Mouse (Mus musculus): ENCODE measurements around the gene Tcea3. TPM values are rescaled to one million over a fixed set of nuclear protein-coding genes. Genes with fewer than 3 reads are reported as not detected.
A peak's percentile ranks its signal among the peaks of the same experiment; 100 is the strongest.

Tcea3 gene
- 1 to 10 TPM; 1.7 to 2.2 (median 1.9) TPM for total RNA-seq (2022)

GRCm38 (mm10) chr4:136247729-136248463 is at the start of gene Tcea3:
TSS of gene Tcea3 (plus strand) at chr4:136247729.
- no peak for DNase-seq

- no peak for DNase-seq
Measured at GRCm38 (mm10) chr4:136198846-136199245, 48.7 kb upstream of the Tcea3 start.

GRCm38 (mm10) chr4:136199562-136200292 is 47.8 kb upstream of the Tcea3 start:
- DNase-seq: no peak

- no peak for DNase-seq
Measured at GRCm38 (mm10) chr4:136202509-136202908, 45.0 kb upstream of the Tcea3 start.

- DNase-seq: no peak
Measured at GRCm38 (mm10) chr4:136204775-136205174, 42.8 kb upstream of the Tcea3 start.

GRCm38 (mm10) chr4:136206033-136206893 is 41.3 kb upstream of the Tcea3 start, which contains the start of gene Asap3:
TSS of gene Asap3 (plus strand) at chr4:136206365.
- DNase-seq: peak; percentile 93

GRCm38 (mm10) chr4:136206943-136207342 is 40.6 kb upstream of the Tcea3 start:
- no peak for DNase-seq

- DNase-seq: no peak
Measured at GRCm38 (mm10) chr4:136210931-136211330, 36.6 kb upstream of the Tcea3 start.

GRCm38 (mm10) chr4:136213629-136214028 is 33.9 kb upstream of the Tcea3 start:
- peak; percentile 33 for DNase-seq

GRCm38 (mm10) chr4:136214828-136215227 is 32.7 kb upstream of the Tcea3 start:
- no peak for DNase-seq

- no peak for DNase-seq
Measured at GRCm38 (mm10) chr4:136215576-136215975, 32.0 kb upstream of the Tcea3 start.

GRCm38 (mm10) chr4:136217063-136217462 is 30.5 kb upstream of the Tcea3 start:
- DNase-seq: no peak

GRCm38 (mm10) chr4:136218595-136219214 is 28.8 kb upstream of the Tcea3 start:
- no peak for DNase-seq

GRCm38 (mm10) chr4:136220133-136220775 is 27.3 kb upstream of the Tcea3 start:
- DNase-seq: no peak

- DNase-seq: no peak
Measured at GRCm38 (mm10) chr4:136223549-136224239, 23.8 kb upstream of the Tcea3 start.

- no peak for DNase-seq
Measured at GRCm38 (mm10) chr4:136224240-136224559, 23.3 kb upstream of the Tcea3 start.

GRCm38 (mm10) chr4:136224677-136225460 is 22.7 kb upstream of the Tcea3 start:
- no peak for DNase-seq

- DNase-seq: no peak
Measured at GRCm38 (mm10) chr4:136227408-136227807, 20.1 kb upstream of the Tcea3 start.

- no peak for DNase-seq
Measured at GRCm38 (mm10) chr4:136228640-136229039, 18.9 kb upstream of the Tcea3 start.

- no peak for DNase-seq
Measured at GRCm38 (mm10) chr4:136238669-136239068, 8.9 kb upstream of the Tcea3 start.

- no peak for DNase-seq
Measured at GRCm38 (mm10) chr4:136239111-136239510, 8.4 kb upstream of the Tcea3 start.

All from adrenal gland, adult 8-10 months (tissue).